In genomic region chr3:51969451-51969850, GRCm38 (mm10) we compare ENCODE assay signal across 26 mouse cellular contexts.
DNase-seq lines count a peak whose midpoint lies in the region; ATAC-seq lines count a peak whose summit lies in the region.
"Had no signal": no experiment of that assay in that cellular context is flagged by ENCODE, and none has a peak within 500 bp of the region (broad histone marks: within the 10 kb centered on the region; RNA-seq: fewer than 3 reads in every experiment).

No protein-coding gene starts in this region.

- no peak overlapping the region for H3K4me2 ChIP-seq in midbrain, embryonic 13.5 days (replicated peaks)
- H3K4me2 ChIP-seq: forebrain, embryonic 15.5 days; heart, embryonic 12.5 days; hindbrain, embryonic 12.5 days; intestine, embryonic 15.5 days; limb, embryonic 12.5 days; liver, embryonic 11.5 days; midbrain, embryonic 12.5 days had no signal

- WGBS in midbrain, embryonic 13.5 days, result 61% methylated on average over 6 of the region's 6 CpGs
- 72% methylated on average over 6 of the region's 6 CpGs for WGBS in midbrain, embryonic 10.5 days

- peaks cover 24% of the 10 kb centered on the region for H3K4me1 ChIP-seq in midbrain, embryonic 13.5 days (replicated peaks)
- peaks cover 30% of the 10 kb centered on the region for H3K4me1 ChIP-seq in midbrain, embryonic 10.5 days

- no peak overlapping the region for H3K4me3 ChIP-seq in midbrain, embryonic 13.5 days (replicated peaks)
- no peak overlapping the region for H3K4me3 ChIP-seq in midbrain, embryonic 10.5 days
- H3K4me3 ChIP-seq: forebrain, embryonic 15.5 days; heart, embryonic 12.5 days; hindbrain, embryonic 12.5 days; intestine, embryonic 15.5 days; layer of hippocampus, adult 2 months; limb, embryonic 12.5 days; midbrain, embryonic 12.5 days had no signal

- no peaks in the 10 kb centered on the region for H3K9me3 ChIP-seq in midbrain, embryonic 13.5 days
- H3K9me3 ChIP-seq in midbrain, embryonic 10.5 days (replicated peaks), result no peaks in the 10 kb centered on the region
- H3K9me3 ChIP-seq: forebrain, embryonic 15.5 days; heart, embryonic 12.5 days; hindbrain, embryonic 12.5 days; intestine, embryonic 15.5 days; limb, embryonic 12.5 days; midbrain, embryonic 12.5 days had no signal

- no peak for DNase-seq in cerebellum, adult 11 months
- no peak for DNase-seq in midbrain, embryonic 10.5 days (ENCODE audit: low spot score)
- peak; percentile 40 for DNase-seq in cerebellum, adult 9-11 months
- DNase-seq in retina, embryonic 14.5 days (ENCODE audit: low spot score), result peak; percentile 68
- no peak for DNase-seq in right cerebral cortex, postnatal 25 days
- DNase-seq in heart, postnatal 10 days, result no peak
- DNase-seq: adrenal gland, postnatal 10 days; gastrocnemius, postnatal 14 days; heart, adult 18-20 months; heart, postnatal 14 days; kidney, adult 9 months; kidney, postnatal 14 days; layer of hippocampus, postnatal 36 days; liver, postnatal 0 days had no signal

- H3K27me3 ChIP-seq in midbrain, embryonic 13.5 days, result no peaks in the 10 kb centered on the region
- no peaks in the 10 kb centered on the region for H3K27me3 ChIP-seq in midbrain, embryonic 10.5 days (ENCODE audit: low read depth, poor library complexity, severe bottlenecking)
- H3K27me3 ChIP-seq: forebrain, embryonic 15.5 days; heart, embryonic 12.5 days; hindbrain, embryonic 12.5 days; intestine, embryonic 15.5 days; limb, embryonic 12.5 days; midbrain, embryonic 12.5 days had no signal

- no peaks in the 10 kb centered on the region for H3K36me3 ChIP-seq in midbrain, embryonic 13.5 days
- peaks cover 6% of the 10 kb centered on the region for H3K36me3 ChIP-seq in midbrain, embryonic 10.5 days
- H3K36me3 ChIP-seq: forebrain, embryonic 15.5 days; heart, embryonic 12.5 days; hindbrain, embryonic 12.5 days; intestine, embryonic 15.5 days; limb, embryonic 12.5 days; midbrain, embryonic 12.5 days had no signal

- H3K9ac ChIP-seq in midbrain, embryonic 13.5 days (replicated peaks), result no peak overlapping the region
- H3K9ac ChIP-seq: forebrain, embryonic 15.5 days; heart, embryonic 12.5 days; hindbrain, embryonic 12.5 days; intestine, embryonic 15.5 days; limb, embryonic 12.5 days; liver, postnatal 0 days; midbrain, embryonic 12.5 days had no signal

- peak; percentile 66; the same call in 1 of the 2 replicates for ATAC-seq in cerebellum, adult (ENCODE audit: insufficient number of reproducible peaks, low FRiP score, low TSS enrichment)
- no peak for ATAC-seq in midbrain, embryonic 13.5 days
- ATAC-seq: activated CD4-positive, CD25-positive, alpha-beta regulatory T cell, adult 4 months; forebrain, embryonic 15.5 days; intestine, embryonic 15.5 days; liver, postnatal 0 days had no signal

- peak overlapping the region; percentile 4; the same call in 1 of the 2 replicates for H3K27ac ChIP-seq in midbrain, embryonic 13.5 days
- no peak overlapping the region for H3K27ac ChIP-seq in midbrain, embryonic 10.5 days (replicated peaks)
- H3K27ac ChIP-seq: forebrain, embryonic 15.5 days; hindbrain, embryonic 12.5 days; intestine, embryonic 15.5 days; layer of hippocampus, adult 2 months; limb, embryonic 12.5 days; midbrain, embryonic 12.5 days; stomach, postnatal 0 days had no signal

- intact Hi-C loops in heart, postnatal 10 days (cut with DNase I), result no loop called here

Comparison
In these comparisons a context has a peak if more than half of its experiments do, and no peak if none do; other contexts are left out.
1. DNase-seq: peak in cerebellum, adult 9-11 months (single experiment) and retina, embryonic 14.5 days (single experiment); none in cerebellum, adult 11 months (single experiment), midbrain, embryonic 10.5 days (single experiment), right cerebral cortex, postnatal 25 days (single experiment) and heart, postnatal 10 days (0 of 2).